Mouse (Mus musculus): ENCODE results near the gene Zfp385a.

The Zfp385a gene

GRCm38 (mm10) chr15:103308056-103308875, 31.6 kb downstream of the Zfp385a start:
- DNase-seq (ENCODE audit: low spot score in 2 of 2), result no peak

- peak; percentile 68 to 97 for DNase-seq (ENCODE audit: low spot score in 2 of 2)
These were observed 32.8 kb downstream of the Zfp385a start for GRCm38 (mm10) chr15:103307125-103307524.

GRCm38 (mm10) chr15:103305792-103306645, 33.9 kb downstream of the Zfp385a start:
- no peak for DNase-seq (ENCODE audit: low spot score in 2 of 2)

GRCm38 (mm10) chr15:103305070-103305678, 34.7 kb downstream of the Zfp385a start:
- DNase-seq (ENCODE audit: low spot score in 2 of 2), result peak; percentile 97 to 98

- no peak for DNase-seq (ENCODE audit: low spot score in 2 of 2)
These were observed 35.3 kb downstream of the Zfp385a start for GRCm38 (mm10) chr15:103304616-103304969.

GRCm38 (mm10) chr15:103303916-103304615, 35.8 kb downstream of the Zfp385a start:
- no peak for DNase-seq (ENCODE audit: low spot score in 2 of 2)

GRCm38 (mm10) chr15:103302341-103303021, 37.4 kb downstream of the Zfp385a start:
- DNase-seq (ENCODE audit: low spot score in 2 of 2), result no peak

- no peak for DNase-seq (ENCODE audit: low spot score in 2 of 2)
These were observed 38.1 kb downstream of the Zfp385a start for GRCm38 (mm10) chr15:103301547-103302340.

GRCm38 (mm10) chr15:103301046-103301445, 38.8 kb downstream of the Zfp385a start:
- DNase-seq (ENCODE audit: low spot score in 2 of 2), result no peak

GRCm38 (mm10) chr15:103300560-103300959, 39.3 kb downstream of the Zfp385a start:
- no peak for DNase-seq (ENCODE audit: low spot score in 2 of 2)

- peak in 1 of 2 experiments; percentile 68 for DNase-seq (ENCODE audit: low spot score in 2 of 2)
These were observed 39.8 kb downstream of the Zfp385a start for GRCm38 (mm10) chr15:103300067-103300471.

- no peak for DNase-seq (ENCODE audit: low spot score in 2 of 2)
These were observed 40.2 kb downstream of the Zfp385a start for GRCm38 (mm10) chr15:103299644-103300043.

GRCm38 (mm10) chr15:103298861-103299616, 40.9 kb downstream of the Zfp385a start:
- no peak for DNase-seq (ENCODE audit: low spot score in 2 of 2)

- no peak for DNase-seq (ENCODE audit: low spot score in 2 of 2)
These were observed 41.9 kb downstream of the Zfp385a start for GRCm38 (mm10) chr15:103298026-103298425.

GRCm38 (mm10) chr15:103297313-103297712, 42.6 kb downstream of the Zfp385a start:
- DNase-seq (ENCODE audit: low spot score in 2 of 2), result no peak

GRCm38 (mm10) chr15:103295851-103296250, 44.0 kb downstream of the Zfp385a start:
- no peak for DNase-seq (ENCODE audit: low spot score in 2 of 2)

- DNase-seq (ENCODE audit: low spot score in 2 of 2), result no peak
These were observed 45.2 kb downstream of the Zfp385a start for GRCm38 (mm10) chr15:103294649-103295048.

GRCm38 (mm10) chr15:103293375-103293774, 46.5 kb downstream of the Zfp385a start:
- DNase-seq (ENCODE audit: low spot score in 2 of 2), result no peak

GRCm38 (mm10) chr15:103292673-103293345, 47.1 kb downstream of the Zfp385a start:
- no peak for DNase-seq (ENCODE audit: low spot score in 2 of 2)
